8 mouse cellular contexts compared by ENCODE assay signal in genomic region chr8:111643264-111644141, GRCm38 (mm10). TPM values are rescaled to one million over a fixed set of nuclear protein-coding genes. Genes with fewer than 3 reads are reported as not detected.
DNase-seq lines count a peak whose midpoint lies in the region; ATAC-seq lines count a peak whose summit lies in the region.

TSS of gene Zfp1 (plus strand) at chr8:111643401.

- H3K9me3 ChIP-seq in hindbrain, embryonic 16.5 days (ENCODE audit: control insufficient read depth, low read length): no peaks in the 10 kb centered on the region

- peak; percentile 92 for DNase-seq in T-cell, adult 2 months (ENCODE audit: low spot score)
- peak; percentile 90 to 92 for DNase-seq in cerebellum, postnatal 36 days
- DNase-seq in gastrocnemius, adult 18-20 months (ENCODE audit: low spot score): peak; percentile 91
- peak; percentile 92 for DNase-seq in left cerebral cortex, adult 18-20 months (ENCODE audit: low spot score in 2 of 2)
- peak; percentile 95 for DNase-seq in right cerebral cortex, adult 18-20 months
- peak; percentile 55 for DNase-seq in urinary bladder, postnatal 10 days (ENCODE audit: low spot score)

- H3K27ac ChIP-seq in hindbrain, embryonic 16.5 days (ENCODE audit: low read depth, low read length): peak within 1 kb of the TSS; percentile 98
- H3K27ac ChIP-seq in macrophage: peak within 1 kb of the TSS; percentile 77

- H3K4me3 ChIP-seq in hindbrain, embryonic 16.5 days (ENCODE audit: low read length): peak within 1 kb of the TSS; percentile 94
- H3K4me3 ChIP-seq in macrophage (ENCODE audit: inconsistent target): peak within 1 kb of the TSS; percentile 49

- H3K4me2 ChIP-seq in hindbrain, embryonic 16.5 days (ENCODE audit: low read length): peak within 1 kb of the TSS; percentile 78

- WGBS in hindbrain, embryonic 16.5 days: under 1% methylated on average over 68 of the region's 75 CpGs
- under 1% methylated on average over 70 of the region's 75 CpGs for WGBS in macrophage (ENCODE audit: missing documents)

- no peaks in the 10 kb centered on the region for H3K27me3 ChIP-seq in hindbrain, embryonic 16.5 days (replicated peaks; ENCODE audit: control insufficient read depth, insufficient read depth, low read length)

- peaks cover 5% of the 10 kb centered on the region for H3K4me1 ChIP-seq in hindbrain, embryonic 16.5 days (ENCODE audit: control insufficient read depth, insufficient read depth, low read depth, low read length)

- peak within 1 kb of the TSS; percentile 98 for H3K9ac ChIP-seq in hindbrain, embryonic 16.5 days (ENCODE audit: low read depth, low read length)

- no peaks in the 10 kb centered on the region for H3K36me3 ChIP-seq in hindbrain, embryonic 16.5 days (ENCODE audit: control insufficient read depth, insufficient read depth, low read length)
- no peaks in the 10 kb centered on the region for H3K36me3 ChIP-seq in macrophage (ENCODE audit: inconsistent target)

- H3K79me2 ChIP-seq in macrophage (ENCODE audit: inconsistent target): peaks cover 38% of the 10 kb centered on the region; the same call in 1 of the 2 replicates

- ATAC-seq in hindbrain, embryonic 16.5 days: peak; percentile 99

RNA-seq across cellular contexts. Expression of gene Zfp1, which starts in this region (rescaled TPM):
- total RNA-seq in gastrocnemius, adult 18-20 months (2021): 1 to 10 TPM; 8.6 to 9.4 TPM
- polyA plus RNA-seq in hindbrain, embryonic 16.5 days (2015; fragmentation: Nextera tagmentation; extraction: Ambion mirVana): 25.1 and 25.5 TPM in 2 replicates
- 10 to 100 TPM; 21.0 to 23.3 TPM for total RNA-seq in left cerebral cortex, adult 18-20 months (2021)
- total RNA-seq in macrophage (2018; cell fraction: chromatin; rRNA removed): 10 to 100 TPM in 21 of 26 experiments, 1 to 10 TPM in 5; 6.6 to 22.8 (median 16.6) TPM
- total RNA-seq in macrophage (2018; cell fraction: cytosol; rRNA removed): 1 to 10 TPM; 2.5 to 8.2 (median 5.0) TPM
- total RNA-seq in macrophage (2018; cell fraction: nucleus; rRNA removed): 10 to 100 TPM in 16 of 26 experiments, 1 to 10 TPM in 10; 4.6 to 32.3 (median 11.4) TPM
- polyA plus RNA-seq in macrophage (2018): 6.6 to 13.8 TPM (median 6.9 TPM) in 3 replicates

Comparison
In these comparisons a context has a peak if more than half of its experiments do, and no peak if none do; other contexts are left out.
1. Peak in every context shown above with its lines: DNase-seq, ATAC-seq, H3K4me3 ChIP-seq and H3K27ac ChIP-seq.